Mouse (Mus musculus) layer of hippocampus, adult 2 months (tissue): ENCODE measurements at regions not wholly inside any gene's neighbourhood (a gene's known extent, or its start where the extent isn't known, plus 50 kb on each side); places are given as distances from the start of the nearest gene placed in this dataset.

Experiments
- DNase-seq, 2 experiments: peaks; one replicate each; pipeline ENCODE4 v3.0.0; 2022; ENCODE audit warnings: low spot score in 2 of 2
- H3K27ac ChIP-seq: fragments of 200-600 bp; 2 replicates; pipeline ENCODE4 v1.8.1; 2022
- H3K4me3 ChIP-seq: fragments of 200-600 bp; 2 replicates; pipeline ENCODE4 v1.8.1; 2022; ENCODE audit warnings: mild to moderate bottlenecking
- CTCF ChIP-seq: fragments of 200-600 bp; conservative IDR thresholded peaks from 2 replicates; pipeline ENCODE4 v1.8.1; 2022; ENCODE audit warnings: antibody characterized with exemption, mild to moderate bottlenecking, moderate library complexity

DNA sequence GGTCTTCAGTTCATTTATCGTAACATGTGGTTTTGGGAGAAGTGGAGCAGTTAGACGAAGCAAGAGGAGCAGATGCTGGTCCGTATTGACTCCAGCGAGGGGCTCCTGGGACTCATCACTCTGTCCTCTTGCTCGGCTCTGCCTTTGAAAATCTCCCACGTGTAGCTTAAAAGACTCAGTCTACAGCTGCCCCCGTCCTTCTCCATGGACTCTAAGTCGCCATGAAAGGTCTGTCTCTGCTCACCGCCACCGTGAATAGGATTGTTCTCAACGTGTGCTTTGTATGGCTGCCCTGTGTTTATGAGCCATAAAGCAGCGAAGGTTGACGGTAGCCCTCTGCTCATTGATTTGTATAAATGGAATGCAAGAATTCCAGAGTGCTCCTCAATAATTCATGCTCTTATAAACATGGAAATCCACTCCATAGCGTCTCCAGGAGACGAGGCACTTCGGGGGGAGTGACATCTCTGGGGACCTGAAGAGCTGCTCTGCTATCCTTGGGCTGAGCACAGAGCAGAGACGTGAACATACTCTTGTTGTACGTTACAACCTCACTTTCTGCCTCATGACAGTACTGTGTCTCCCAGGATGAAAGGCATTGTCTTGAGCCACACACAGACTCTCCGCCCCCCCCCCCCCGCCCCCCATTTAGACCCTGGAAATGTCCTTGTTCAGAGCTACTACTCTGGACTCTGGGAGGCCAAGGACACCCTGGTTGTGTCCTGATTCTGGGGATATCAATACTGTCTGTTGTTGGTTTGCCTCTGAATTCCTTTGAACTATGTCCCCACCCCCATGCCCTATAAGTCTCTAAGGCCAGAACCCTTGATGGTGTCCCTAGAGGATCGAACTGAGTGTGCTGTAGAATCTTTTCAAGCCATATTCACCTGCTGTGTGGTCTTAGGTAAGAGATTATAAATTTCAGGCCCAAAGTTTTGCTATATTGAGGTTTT lies 90.8 kb upstream of the Hdac4 start:
- no peak for DNase-seq
- no peak overlapping the region for H3K4me3 ChIP-seq
- no peak overlapping the region for H3K27ac ChIP-seq
- TF ChIP-seq CTCF, result no peak

DNA sequence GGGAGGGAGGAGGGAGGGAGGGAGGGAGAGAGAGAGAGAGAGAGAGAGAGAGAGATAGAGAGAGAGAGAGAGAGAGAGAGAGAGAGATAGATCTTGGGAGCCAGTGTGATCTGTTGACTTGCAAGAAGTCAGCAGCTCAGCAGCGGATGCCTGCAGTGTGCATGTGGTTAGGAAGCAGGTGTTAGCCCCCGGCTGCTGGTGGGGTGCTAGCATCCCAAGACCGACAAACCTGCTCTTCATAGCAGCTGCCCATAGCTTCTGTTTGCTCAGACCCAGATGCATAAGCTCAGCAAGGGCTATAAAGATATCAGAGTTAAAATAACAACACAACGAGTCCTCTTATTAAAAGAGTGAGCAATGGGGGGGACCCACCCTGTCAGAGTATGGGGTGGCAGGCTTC lies 88.7 kb upstream of the Hdac4 start:
- DNase-seq, result no peak
- TF ChIP-seq CTCF, result no peak
- no peak overlapping the region for H3K27ac ChIP-seq
- H3K4me3 ChIP-seq, result no peak overlapping the region

DNA sequence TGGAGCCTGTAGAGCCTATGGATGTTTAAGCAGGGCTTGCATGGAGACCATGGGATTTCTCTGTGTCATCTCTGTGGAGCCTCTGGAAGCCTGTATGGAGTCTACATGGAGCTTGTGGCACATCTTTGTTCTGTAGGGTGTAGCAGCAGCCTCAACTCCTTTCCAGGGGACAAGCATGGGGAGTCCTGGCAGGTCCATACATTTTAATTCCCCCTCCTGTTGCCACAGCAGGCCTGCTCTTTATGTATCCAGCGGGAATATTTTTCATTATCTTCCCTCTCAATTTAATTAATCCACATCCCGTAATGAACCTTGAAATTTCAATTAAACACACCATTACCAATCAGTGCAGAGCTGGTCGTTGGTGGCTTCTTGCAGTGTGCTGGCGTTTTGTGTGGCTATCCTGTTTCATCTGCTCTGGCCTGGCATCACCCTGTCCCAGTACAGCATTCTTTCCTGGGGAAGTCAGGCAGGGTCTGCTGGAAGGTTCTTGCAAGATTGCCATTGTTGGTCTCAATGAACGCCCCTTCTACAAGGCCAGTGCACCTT lies 81.8 kb upstream of the Hdac4 start:
- TF ChIP-seq CTCF, result no peak
- DNase-seq, result no peak

DNA sequence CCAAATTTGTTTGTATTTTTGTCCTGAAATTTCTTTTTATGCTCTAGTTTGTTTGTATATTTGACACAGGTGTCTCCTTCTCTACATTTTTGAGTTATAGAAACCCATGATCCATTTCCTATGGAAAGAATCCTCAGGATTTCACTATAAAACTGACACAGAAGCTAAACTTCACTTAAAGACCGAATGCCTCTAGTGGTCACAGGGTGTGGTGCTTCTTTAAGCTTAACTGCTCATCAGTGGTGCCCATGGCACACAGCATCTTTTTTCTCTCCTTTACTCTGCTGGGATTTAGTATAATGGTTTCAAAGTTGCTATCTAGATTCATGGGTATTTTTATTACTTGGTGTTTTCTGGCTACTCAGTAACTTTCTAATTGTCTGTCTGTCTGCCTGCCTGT lies 79.9 kb upstream of the Hdac4 start:
- H3K27ac ChIP-seq, result no peak overlapping the region
- TF ChIP-seq CTCF, result no peak; the same call in 1 of the 2 replicates
- no peak for DNase-seq
- H3K4me3 ChIP-seq, result no peak overlapping the region

More for the DNA sequence above, 81.8 kb upstream of the Hdac4 start:
- H3K4me3 ChIP-seq, result no peak overlapping the region
- H3K27ac ChIP-seq, result no peak overlapping the region

DNA sequence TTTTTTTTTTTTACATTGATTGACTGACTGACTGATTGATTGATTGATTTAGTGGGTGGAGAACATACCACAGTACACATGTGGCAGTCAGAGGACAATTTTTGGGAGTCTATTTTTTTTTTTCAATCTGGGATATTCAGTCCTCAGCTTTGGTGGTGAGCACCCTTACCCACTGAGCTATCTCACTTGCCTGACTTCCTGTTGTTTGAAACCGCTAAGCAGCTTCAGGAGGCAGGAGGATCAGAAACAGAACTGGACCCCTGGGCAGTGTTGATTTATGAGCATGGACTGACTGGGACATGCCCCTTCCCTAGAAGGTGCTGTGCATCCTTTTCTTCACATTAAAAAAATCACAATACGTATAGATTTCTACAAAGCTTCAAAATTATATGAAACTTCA lies 78.3 kb upstream of the Hdac4 start:
- TF ChIP-seq CTCF, result no peak
- Histone ChIP-seq H3K4me3 (no peak overlapping the region), H3K27ac (no peak overlapping the region)
- DNase-seq, result no peak

DNA sequence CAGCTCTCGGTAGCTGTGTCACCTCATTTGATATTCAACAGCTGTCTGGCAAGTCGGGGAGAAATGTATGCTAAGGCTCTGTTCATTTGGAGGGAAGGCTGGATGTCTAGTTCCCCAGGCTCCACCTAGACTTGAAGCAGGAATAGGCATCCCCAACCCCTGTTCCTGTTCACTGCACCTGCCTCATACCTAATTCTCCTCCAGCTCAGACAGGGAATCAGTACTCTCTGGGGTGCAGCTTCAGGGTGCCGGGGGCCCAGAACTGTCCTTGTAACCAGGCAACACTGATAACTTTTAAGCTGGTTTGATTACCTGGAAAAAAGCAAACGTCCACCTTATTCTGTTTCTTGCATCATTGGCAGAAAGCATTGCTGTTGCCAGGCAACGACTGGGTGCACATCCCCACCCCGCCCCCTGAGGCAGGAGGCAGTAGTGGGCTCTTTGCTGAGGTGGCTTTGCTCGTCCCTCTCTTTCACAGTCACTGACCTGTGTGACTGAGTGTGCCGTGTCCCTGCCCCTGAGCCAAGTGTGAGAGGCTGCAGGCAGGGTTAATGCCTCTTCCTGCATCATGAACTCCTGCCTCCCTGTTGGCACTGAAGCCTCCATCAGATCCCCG lies 76.3 kb upstream of the Hdac4 start:
- peak; percentile 33; the same call in 1 of the 2 replicates for TF ChIP-seq CTCF
- Histone ChIP-seq H3K4me3 (no peak overlapping the region), H3K27ac (no peak overlapping the region)
- no peak for DNase-seq

DNA sequence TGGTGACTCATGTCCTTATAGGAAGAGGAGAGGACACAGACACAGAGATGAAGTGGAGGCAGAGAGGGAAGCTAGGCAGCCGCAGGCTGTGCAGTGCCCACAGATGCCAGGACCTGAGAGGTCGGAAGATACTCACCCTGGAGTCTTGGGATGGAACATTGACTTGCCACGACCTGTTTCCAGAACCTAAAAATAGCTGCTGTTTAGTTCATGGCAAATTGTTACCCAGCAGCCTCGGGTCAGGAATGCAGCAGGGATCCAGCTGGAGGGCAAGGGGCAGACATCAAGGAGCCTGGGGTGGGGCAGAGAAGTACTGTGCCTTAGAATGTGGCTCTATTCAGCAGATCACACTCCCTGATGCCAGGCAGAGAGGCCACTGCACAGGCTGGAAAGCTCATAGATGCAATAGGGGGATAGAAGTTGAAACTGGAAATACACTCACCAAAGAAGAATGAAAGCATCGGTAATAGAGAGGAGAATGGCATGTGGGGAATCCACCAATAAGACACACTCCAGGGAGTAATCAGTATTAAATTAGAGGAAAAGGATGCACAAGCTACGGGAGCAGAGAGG lies 75.1 kb upstream of the Hdac4 start:
- no peak for DNase-seq
- Histone ChIP-seq H3K4me3 (no peak overlapping the region), H3K27ac (no peak overlapping the region)
- TF ChIP-seq CTCF, result no peak

DNA sequence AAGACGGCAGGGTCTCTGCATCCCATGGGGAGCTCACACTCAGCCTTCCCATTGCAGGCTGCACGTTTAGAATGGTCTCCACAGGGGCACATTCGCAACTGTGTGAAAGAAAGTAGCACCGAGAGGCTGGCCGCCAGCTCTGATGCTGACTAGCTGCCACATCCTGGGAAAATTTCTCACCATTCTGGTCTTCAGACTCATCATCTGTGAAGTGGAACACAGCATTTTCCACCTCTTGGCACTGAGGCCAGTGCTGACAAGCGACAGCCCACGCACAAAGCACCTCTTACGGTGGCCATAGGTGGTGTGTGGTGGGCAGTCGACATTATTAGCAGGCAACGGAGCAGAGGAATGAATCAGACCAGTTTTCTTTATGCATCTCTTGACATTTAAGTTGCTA lies 74.0 kb upstream of the Hdac4 start:
- no peak overlapping the region for H3K27ac ChIP-seq

DNA sequence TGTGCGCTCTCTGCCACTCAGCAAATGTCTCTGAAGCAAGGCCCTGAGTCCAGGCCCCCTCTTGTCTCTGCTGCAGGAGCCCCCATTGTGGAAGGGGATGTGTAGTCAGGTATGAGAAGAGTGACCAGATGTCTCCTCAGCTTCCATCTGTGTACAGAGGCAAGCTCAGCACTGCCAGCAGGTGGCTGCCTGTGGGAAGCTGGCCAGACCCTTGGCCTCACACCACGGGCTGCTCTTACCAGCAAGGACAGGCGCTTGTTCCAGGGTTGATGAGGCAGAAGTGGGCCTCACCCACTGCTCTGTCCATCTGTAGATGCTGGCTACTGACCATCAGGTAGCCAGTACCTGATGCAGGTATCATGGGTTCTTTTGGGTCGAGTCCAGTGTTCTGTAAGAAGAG lies 69.4 kb upstream of the Hdac4 start:
- H3K4me3 ChIP-seq, result no peak overlapping the region
- no peak overlapping the region for H3K27ac ChIP-seq

More for the DNA sequence above, 74.0 kb upstream of the Hdac4 start:
- DNase-seq, result no peak
- TF ChIP-seq CTCF, result no peak
- no peak overlapping the region for H3K4me3 ChIP-seq

DNA sequence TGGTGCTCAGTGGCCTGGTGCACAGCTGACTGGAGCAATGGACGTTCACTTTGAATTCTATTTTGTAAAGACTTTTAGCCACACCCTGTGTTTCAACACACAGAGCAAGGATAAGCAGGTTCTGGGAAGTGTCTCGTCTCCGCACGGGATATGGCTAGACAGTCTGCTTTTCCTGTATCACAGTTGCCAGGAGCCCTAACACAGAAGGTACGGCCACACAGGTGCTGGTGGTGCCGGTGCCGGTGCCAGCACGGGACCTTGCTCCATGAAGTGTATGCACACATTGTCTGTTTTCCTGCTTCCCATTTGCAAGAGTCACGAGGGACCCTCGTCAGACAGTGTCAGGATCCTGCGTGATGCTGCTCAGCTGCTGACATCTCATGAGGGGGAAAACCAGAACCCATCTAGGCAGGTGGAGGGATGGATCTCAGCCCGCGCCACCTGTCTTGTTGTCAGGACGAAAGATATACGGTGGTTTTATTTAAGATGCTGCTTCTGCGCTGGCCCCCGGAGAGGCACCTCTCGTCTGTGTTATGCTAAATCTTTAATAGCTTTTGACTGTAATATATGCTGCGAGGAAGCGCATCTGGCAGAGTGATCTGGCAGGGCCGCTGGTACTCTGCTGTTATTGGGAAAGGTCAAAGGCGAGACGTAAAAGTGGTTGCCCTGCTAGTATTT lies 64.4 kb upstream of the Hdac4 start:
- DNase-seq, result no peak
- Histone ChIP-seq H3K4me3 (no peak overlapping the region), H3K27ac (no peak overlapping the region)
- no peak for TF ChIP-seq CTCF

More for the DNA sequence above, 69.4 kb upstream of the Hdac4 start:
- DNase-seq, result no peak
- no peak; the same call in none of the 2 replicates for TF ChIP-seq CTCF

DNA sequence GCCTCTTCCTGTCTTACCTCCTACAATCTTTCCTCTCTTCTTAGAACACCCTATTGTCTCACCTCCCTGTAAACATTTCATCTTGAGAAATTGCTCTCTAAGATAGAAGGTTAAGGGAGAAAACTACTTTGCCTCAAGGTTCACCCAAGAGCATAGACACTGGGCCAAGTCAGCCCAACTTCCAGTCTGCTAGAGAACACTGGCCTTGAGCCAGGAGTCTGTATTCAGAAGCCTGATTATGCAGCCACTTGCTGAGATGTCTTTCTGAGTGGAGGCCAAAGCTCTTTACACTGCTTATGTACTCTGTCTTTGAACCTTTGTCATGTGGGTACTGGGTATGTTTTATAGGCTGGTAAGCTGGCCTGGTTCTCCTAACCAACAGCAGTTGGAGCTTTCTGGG lies 62.5 kb upstream of the Hdac4 start:
- no peak for DNase-seq
- Histone ChIP-seq H3K27ac (no peak overlapping the region), H3K4me3 (no peak overlapping the region)
- no peak for TF ChIP-seq CTCF

DNA sequence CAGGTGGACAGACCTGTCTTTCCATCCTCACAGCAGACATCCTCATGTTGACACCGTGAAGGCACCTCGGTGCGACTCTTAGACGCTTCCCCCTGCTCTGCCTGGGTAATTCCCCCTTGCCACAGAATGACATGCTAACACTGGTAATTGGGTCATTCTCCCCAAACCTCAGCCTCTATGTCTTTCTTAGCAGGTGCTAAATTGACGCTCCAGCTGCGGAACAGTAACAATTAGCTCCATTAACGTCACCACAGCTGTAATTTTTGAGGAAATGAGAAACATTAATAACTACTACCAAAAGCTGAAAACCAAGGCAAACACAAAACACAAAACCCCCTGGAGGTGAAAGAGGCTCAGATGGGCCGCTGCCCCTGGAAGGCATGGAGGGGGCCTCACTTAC lies 57.6 kb upstream of the Hdac4 start:
- DNase-seq, result no peak

More for the DNA sequence above, 57.6 kb upstream of the Hdac4 start:
- TF ChIP-seq CTCF, result no peak
- Histone ChIP-seq H3K27ac (no peak overlapping the region), H3K4me3 (no peak overlapping the region)
